Mouse (Mus musculus) spleen, adult 2 months (tissue): ENCODE measurements around the gene Il2ra.

Source experiments
- CTCF ChIP-seq: fragments of 200-500 bp; IDR thresholded peaks from 2 replicates; pipeline ENCODE4 v1.5.1; 2011; ENCODE audit warnings: mild to moderate bottlenecking, inconsistent platforms; ENCODE audit not compliant: insufficient read depth, insufficient read length, insufficient replicate concordance; ENCODE audit errors: extremely low read depth
- POLR2A ChIP-seq: fragments of 200-500 bp; IDR thresholded peaks from 2 replicates; pipeline ENCODE4 v1.6.1; 2011; ENCODE audit warnings: low read depth, low read length, inconsistent platforms

- no peak for TF ChIP-seq CTCF
- TF ChIP-seq POLR2A, result no peak
Measured at GRCm38 (mm10) chr2:11705201-11706025, 62.8 kb downstream of the Il2ra start, which contains the start of gene Il15ra.
